Mouse (Mus musculus) B cell, adult 2 months (primary cell): ENCODE results near the gene Dll1.

Source experiments
- DNase-seq, 2 experiments: peaks; one replicate each; pipeline ENCODE4 v3.0.0; 2022

Gene Dll1

DNA sequence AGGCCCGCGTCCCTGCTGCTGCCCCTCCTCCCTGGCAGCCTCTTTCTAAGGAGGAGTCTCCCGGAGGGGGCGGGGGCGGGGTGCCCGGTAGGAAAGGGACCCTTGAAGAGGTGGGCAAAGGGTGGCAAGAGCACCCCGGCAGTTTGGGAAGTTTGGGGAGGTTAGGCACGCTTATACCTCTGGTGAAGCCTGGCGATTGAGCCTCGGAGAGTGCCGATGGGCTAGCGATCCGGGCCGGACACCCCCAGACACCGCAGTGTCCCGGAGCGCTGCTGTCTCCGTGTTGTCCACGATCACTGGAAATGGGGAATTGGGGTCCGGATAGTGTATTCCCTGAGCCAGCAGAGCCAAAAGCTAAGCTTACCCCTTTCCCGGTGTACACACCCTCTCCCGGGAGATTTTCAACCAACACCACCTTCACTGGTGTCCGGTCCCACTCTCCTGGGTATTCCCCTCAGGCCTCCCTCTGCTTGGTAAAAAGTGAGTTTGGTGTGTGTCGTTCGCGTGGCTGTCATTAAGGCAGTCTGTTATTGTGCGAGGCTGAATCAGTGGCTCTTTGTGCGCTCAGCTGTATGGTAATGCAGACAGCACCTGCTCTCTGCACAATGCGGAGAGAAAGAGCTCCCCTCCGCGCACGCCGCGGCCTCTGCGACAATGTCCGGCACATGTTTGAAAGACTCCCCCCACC is at the start of gene Dll1:
Gene Dll1, minus strand, starts transcription at position 379 of the 688 bp plus-strand sequence.
- peak; percentile 31 to 35 for DNase-seq

DNA sequence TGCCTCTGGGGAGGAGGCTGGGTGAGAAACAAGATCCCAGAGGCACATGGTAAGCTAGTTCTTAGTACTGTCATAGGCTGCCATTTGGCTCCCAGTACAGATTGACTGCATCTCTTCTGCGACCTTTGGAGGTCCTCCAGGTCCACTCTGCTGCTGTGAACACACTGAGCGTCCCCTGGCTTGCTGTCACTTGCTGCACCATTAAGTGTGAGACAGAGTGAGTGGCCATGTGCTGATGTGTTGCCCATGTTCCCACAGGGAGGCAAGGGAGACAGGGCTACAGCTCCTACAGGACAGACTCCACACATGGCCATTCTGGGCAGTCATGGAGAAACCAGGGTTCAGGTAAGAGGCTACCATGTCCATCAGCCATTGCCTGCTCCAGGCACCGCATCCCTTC is 49.3 kb upstream of the Dll1 start:
- no peak for DNase-seq

DNA sequence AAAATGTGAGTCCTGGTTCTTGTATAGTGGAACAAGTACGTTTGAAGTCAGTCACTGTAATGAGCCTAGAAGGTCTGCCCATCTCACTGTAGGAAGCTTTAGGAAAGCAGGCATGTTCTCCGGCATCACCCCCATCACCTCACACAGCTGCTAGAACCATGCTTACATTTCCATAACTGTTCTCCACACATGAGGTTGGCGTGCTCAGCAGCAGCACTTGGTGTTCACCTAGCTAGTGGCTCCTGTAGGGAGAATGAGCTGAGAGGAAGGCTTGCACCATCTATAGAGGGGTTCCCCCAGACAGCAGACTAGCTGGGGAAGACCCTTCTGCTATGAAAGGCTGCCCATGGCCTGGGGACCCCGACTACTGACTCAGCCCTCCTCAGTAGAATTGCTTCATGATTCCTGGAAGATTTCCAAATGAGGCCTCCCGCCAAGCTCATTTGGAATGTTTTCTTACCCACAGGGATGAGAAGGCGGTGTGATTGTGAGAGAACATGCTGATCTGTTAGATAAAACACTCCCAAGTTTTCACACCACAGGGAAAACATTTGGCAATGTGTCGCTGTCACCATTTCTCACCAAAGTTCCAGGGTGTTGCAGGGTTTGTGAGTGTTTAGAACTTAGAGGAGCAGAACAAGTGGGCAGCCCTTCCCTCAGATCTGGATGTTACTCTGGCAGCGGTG is 46.6 kb upstream of the Dll1 start:
- no peak for DNase-seq

DNA sequence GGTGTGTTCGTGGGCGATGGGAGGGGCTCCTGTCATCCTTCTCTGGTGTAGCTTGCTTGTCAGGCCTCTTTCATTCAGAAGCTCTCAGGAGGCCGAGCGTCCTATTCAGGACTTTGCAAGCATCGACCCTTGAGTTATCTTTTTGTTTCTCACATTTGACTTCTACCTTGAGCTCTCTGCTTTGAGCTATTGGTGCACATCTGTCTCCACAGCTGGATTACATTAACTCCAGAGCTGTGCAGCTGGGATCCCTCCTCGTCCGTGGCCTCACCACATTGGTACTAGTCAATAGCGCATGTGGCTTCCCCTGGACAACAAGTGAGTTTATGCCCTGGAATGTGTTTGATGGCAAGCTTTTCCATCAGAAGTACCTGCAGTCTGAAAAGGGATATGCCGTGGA is 46.0 kb upstream of the Dll1 start:
- no peak for DNase-seq

DNA sequence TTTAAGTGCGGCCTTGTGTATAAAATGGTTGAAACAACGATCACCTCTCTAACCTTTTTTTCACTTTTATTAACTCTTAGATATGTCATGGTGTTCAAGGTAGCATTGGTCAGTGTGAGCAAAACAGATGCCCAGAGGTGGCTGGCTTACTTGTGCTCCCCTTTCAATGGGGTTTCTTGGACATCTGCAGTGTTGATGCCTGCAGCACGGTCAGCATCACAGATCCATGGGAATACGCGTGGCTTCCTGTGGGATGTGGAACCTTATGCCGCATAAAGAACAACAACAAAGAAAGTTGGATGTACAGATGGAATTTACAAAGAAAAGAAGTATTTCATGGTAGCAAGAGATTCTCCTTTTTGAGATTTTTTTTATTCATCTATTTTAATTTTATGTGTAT is 44.8 kb upstream of the Dll1 start:
- DNase-seq: no peak

DNA sequence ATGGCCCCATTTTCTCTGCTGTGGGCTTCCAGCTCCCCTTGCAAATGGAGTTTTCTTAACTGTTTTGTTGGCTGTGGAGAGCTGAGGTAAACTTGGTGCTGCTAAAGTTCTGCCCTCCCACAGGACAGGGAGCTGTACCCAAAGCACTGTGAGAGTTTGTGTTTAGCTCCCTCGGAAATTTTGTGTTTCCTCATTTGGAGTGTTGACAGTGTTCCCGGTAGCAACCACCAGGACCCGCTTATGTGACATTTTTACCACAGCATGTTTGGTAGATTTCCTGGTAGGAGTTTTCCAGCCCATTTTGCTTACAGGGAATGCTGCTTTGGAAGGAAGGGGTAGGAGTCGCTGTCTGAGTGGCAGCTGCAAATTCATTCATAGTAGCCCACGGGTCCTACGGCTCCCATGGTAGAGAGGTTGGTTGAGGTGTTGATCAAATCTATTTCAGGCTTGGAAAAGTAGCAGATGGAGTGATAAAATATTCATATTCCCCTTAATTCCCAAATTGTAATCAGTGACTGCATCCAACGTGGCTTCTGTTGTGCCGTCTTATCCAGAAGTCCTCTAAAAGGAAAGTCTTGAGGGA is 43.4 kb upstream of the Dll1 start:
- DNase-seq: no peak

DNA sequence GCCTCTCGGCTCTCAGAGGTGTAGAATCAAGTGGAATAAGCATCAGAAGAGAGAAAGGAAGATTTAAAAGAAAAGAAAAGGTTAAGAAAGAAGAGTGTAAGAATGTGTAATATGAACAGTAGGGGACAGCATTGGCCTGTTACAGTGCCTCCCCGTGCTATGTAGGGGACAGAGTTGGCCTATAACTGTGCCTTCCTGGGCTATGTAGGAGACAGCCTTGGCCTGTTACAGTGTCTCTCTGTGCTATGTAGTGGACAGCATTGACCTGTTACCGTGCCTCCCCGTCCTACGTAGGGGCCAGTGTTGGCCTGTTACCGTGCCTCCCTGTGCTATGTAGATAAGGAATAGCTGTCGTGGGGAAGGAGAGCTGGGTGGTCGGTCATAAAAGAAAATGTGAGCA is 42.9 kb upstream of the Dll1 start:
- DNase-seq: no peak

DNA sequence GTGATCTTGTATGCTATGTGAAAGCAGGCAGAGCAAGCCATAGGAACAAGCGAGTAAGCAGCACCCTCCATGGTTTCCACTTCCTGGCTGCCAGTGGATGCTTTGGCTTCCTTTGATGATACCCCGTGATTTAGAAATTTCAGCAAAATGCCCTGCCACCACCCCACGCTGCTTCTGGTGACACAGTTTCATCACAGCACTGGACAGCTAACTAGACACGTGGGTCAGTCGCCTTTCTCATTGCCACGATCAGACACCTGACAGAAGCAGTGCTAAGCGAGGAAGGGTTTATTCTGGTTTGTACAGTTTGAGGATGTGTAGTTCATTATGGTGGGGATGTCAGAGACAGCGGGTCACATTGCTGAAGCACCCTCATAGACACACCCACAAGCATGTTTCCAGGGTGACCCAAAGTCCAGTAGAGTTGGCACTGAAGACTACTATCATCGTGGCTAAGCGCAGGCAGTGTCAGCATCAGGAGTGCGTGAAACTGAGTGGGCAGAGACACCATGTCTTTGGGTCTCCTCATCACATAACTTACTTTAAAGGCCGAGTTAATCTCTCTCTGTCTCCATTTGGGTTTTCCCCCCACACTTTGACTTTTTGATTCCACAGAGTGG is 40.0 kb upstream of the Dll1 start:
- DNase-seq: no peak

DNA sequence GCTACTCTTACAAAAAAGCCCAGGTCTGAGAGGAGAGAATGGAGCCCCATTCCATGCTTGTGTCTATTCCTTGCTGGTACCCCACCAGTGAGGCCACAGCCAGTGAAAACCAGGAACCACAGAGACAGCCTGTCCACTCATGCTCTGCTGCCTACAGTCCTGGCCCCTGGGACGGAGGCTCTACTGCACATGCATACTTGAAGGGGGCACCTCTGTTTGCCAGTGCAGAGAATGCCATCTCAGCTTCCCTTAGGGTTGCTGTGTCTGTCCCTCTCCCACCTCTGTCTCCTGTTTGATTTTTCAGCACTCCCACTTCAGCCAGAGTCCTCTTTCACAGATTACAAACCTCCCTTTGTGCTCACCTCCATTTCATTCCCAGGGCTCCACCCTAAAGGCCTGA is 34.2 kb upstream of the Dll1 start:
- DNase-seq: no peak

DNA sequence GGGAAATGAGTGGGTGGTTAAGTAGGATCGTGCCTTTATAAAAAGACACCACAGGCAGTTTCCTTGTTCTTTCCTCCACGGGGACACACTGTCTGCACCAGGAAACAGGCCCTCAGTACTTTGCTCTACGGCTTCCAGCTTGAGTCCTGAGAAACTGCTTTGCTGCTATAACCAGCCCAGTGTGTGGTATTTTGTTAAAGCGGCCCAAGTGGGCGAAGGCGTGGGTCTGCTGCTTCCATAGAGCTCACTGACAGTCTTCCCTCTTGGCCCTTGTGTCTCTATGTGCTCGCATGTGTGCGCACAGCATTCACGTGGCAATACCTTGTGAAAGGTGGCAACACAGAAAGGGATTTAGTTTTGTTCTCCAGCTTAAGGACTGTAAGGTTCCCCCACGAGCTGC is 32.6 kb upstream of the Dll1 start:
- DNase-seq: no peak

DNA sequence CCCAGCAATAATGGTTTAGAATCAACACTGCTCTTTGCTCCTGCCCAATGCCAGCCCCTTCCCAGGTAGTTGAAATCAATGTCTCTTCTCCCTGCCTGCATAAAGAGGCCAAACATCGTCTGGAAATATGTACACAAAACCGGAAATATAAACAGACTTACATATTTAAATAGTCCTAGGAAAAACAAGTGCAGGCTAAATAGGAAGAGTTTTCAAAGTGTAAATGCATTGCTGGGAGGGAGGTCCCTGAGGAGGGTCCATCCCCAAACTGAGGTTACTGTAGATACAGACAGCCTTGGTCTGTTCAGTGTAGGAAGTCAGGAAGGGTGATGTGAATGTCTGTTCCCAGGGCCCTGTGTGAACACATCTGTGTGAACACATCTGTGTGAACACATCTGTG is 29.9 kb upstream of the Dll1 start:
- no peak for DNase-seq

DNA sequence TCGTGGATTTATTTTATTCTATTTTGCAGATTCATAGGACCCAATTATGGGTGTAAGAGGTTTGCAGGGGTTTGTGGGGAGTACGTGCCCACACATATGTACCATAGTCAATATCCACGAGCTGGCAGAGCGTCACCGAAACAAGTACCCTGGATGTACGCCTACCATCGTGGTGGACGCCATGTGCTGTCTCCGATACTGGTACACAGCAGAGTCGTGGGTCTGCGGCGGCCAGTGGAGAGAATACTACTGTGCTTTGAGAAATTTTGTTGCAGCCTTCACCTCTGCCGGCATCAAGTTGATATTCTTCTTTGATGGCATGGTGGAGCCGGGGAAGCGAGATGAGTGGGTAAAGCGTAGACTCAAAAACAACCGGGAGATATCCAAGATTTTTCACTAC is 25.0 kb upstream of the Dll1 start:
- no peak for DNase-seq

DNA sequence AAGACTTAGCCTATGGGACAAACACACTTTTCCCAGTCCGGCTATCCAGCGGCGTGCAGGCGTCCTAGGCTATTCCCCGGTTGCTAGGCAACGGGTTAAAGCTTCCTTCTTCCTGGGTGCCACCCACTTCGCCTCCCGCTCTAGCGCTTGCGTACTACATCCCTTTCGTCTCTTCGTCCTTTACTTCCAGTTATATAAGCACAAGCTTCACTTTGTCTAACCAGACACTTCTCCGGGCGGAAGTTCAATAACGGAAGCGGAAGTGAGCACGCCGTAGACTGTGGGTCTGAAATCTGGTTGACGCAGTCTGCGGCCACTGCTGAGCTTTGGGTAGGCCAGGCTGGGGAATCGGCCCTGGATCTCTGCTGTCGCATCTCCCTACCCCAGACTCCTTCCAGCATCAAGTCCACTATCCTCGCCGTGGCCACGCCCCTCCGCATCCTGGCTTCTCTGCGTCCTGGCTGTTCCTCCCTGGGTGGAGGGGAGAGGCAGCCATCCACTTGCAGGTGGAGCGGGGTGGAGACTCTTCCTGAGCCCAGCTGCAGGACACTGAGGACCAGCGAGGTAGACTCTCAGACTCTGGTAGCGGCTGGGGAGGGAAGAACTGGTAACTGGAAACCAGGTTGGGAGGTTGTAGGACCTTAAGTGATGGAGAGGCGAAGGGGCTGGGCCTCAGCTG is 19.5 kb upstream of the Dll1 start, which contains the start of gene Fam120b:
Gene Fam120b, plus strand, starts transcription at position 206 of the 679 bp plus-strand sequence.
- peak; percentile 85 to 87 for DNase-seq

DNA sequence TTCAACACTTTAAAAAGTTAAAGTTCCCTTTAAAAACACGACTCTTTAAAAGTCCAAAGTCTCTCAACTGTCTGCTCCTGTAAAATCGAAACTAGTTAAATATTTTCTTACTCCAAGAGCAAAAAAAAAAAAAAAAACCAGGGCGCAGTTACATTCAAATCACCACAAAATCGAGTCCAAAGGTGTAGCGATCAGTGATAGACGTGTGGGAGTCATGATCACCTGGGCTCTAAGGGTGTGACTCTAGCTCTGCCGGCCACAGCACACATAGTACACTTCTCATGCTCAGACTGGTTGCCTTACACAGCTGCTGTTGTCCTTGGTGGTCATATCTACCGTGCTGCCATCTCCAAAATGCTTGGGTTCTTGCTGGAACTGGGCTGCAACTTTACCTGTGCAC is 12.7 kb upstream of the Dll1 start:
- DNase-seq: no peak

DNA sequence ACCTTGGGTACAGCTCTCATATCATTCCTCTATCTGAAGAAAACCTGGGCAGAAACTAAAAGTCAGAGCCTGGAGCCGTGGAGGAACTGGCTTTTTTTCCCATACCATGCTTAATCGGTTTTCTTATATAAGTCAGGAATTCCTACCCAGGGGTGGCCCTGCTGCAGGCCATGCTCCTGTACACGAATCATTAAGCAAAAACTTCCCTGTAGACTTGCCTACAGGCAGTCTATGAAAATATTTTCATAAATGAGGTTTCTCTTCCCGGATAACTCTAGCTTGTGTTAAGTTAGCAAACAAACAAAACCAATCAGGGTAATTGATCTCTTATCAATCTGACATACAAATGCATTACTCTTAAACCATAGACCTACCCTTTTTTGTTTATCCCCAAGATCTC is 12.2 kb upstream of the Dll1 start:
- no peak for DNase-seq

DNA sequence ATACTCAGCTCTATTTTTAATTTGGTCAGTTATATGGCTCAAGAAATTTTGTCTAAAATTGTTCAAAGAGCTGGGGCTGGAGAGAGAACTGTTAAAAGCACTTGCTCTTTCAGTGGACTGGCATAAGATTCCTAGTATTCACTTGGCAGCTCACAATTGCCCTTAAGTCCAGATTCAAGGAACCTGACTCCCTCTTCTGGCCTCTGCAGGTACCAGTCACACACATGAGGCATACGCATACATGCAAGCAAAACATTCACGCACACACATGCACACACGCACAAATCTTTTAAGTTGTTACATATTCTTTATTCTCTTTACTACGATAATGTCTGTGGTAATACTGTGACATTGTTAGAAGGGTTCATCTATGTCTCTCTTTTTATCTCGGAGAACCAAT is 6.7 kb upstream of the Dll1 start:
- DNase-seq: no peak

DNA sequence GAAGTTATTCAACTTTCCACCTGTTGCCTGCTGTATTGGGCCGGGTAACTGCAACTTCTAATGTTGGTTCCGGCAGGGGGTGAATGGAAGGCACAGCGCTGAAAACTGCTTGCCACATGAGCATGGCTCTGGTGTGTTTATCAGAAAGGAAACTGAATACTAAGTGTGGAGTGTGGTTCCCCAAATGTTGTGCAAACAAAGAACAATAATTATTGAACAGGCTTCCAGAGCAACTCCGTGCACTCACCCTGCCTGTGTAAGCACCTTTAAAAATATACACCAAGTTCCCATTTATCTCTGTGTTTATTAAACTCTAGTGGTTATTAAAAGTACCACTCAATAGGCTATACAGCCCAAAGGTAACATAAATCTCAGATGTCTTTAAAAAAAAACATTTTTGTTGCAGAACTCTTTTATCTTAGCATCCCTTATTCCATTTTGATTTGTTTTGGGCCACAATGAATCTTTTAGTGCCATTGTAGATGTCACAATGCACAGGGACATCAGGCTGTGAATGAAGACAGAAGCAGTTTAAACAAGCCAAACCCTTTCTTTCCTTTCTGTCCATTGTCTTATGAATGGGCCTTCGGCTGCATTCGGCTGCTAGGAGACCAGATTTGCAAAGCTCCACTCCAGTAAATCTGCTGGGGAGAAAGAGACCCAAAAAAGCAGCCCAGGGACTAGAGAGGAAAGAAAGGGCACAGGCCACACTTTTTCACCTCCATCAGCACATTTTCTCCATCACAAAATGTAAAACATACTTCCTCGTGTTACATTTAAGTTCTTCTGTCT is 5.4 kb upstream of the Dll1 start:
- no peak for DNase-seq

DNA sequence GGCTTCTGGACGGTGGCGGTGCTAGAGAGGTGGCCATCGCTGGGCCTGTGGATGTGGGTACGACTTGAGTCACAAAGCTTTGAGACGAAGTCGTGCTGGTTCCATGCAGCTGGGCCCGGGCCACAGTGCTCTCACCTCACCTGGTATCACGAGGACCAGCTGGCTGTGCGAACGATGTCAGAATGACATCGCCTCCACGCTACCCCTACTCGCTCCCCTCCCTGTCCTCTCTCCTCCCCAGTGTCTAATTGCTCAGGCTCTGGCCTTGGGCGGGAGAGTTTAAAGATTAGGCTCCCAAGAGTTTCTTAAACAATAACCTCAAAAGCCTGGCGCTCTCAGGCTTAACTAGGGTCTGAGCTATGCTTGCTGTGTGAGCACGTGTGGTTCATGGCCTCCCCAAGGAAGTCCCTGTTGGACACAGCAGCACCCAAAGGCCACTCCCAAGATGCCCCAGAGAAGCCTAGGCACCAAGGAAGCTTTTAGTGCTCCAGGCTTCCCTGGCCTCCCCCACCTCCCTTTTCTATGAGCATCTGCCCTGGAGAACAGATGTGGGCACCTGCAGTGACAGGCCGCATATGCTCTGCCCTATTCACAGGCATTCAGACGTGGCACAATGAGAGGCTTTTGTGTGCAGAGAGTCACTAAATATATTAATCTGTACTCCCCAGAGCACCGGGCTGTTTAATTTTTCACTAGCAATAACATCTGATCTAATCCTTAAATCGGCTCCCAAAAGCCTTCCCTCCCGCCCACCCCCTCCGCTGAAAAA is 4.6 kb upstream of the Dll1 start:
- DNase-seq: peak in 1 of 2 experiments; percentile 12

DNA sequence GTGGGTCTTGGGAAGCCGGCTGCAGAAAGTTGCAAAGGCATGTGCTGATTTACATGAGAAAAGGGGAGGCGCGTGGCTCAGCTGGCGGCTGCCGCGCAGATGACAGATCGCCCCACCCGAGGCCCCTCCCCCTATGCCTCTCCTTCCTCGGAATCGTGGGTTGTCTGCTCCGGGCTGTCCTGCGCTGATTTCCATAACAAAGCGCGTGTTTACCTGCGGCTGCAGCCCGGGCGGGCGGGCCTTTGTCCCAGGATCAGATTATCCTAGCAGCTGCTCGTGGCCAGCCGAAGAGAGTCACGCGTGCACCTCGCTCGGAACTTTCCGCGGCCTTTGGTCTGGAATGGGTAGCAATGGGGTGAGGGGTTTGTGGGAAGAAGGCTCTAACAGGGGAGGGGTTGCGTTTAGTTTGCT is 4.0 kb upstream of the Dll1 start:
- peak; percentile 43 for DNase-seq

DNA sequence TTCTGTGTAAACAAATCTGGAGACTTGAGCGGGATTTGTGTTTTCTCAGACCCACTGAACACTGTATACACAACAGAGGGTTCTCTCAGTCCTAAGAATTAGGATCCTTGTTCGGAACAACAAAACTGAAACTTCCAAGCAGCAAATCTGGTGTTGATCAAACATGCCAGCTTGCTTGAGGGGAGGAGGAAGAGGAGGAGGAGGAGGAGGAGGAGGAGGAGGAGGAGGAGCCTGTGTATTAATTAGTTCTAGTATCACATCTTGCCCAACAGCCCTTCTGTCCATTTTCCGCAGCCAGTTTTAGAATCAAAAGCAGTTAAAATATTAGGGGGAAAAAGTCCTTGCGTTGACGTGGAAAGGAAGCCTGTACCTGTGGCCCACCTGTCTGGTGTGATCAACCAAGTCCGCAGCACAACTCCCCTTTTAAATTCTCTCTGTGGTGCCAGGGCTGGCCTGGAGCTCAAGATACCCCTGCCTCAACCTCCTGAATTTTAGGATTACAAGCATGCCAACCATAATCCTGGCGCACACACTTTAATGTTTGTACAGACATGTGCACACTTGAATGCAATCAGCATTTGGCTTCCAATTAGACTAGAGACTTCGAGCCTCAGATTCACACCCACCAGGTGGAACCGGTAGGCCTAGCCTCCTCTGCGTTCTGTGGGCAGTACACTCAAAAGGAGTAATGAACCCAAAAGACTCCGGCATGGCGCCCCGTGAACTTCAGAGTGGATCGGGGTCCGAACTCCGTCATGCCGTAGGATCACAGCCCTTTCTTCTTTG is 3.3 kb upstream of the Dll1 start:
- peak in 1 of 2 experiments; percentile 15 for DNase-seq
